Mouse (Mus musculus) midbrain, embryonic 10.5 days (tissue): ENCODE data around the gene Gpatch8. TPM values are rescaled to one million over a fixed set of nuclear protein-coding genes. Genes with fewer than 3 reads are reported as not detected.

ENCODE experiments used
- DNase-seq: peaks from one replicate; pipeline ENCODE4 v3.0.0-alpha.2; 2017; ENCODE audit warnings: low spot score
- H3K27ac ChIP-seq: fragments of 300-500 bp; sonication (generic); replicated peaks from 2 replicates; pipeline ENCODE4 v1.5.1; 2016; ENCODE audit warnings: mild to moderate bottlenecking
- H3K27me3 ChIP-seq: fragments of 300-500 bp; sonication (generic); 2 replicates; pipeline ENCODE4 v1.6.1; 2016; ENCODE audit warnings: low read depth, mild to moderate bottlenecking; ENCODE audit not compliant: poor library complexity, severe bottlenecking
- H3K36me3 ChIP-seq: fragments of 300-500 bp; sonication (generic); 2 replicates; pipeline ENCODE4 v1.6.1; 2016; ENCODE audit warnings: mild to moderate bottlenecking, moderate library complexity
- H3K4me1 ChIP-seq: fragments of 300-500 bp; sonication (generic); 2 replicates; pipeline ENCODE4 v1.6.1; 2016
- H3K4me3 ChIP-seq: fragments of 300-500 bp; sonication (generic); 2 replicates; pipeline ENCODE4 v1.5.1; 2016; ENCODE audit warnings: mild to moderate bottlenecking, moderate library complexity
- H3K9me3 ChIP-seq: fragments of 300-500 bp; sonication (generic); replicated peaks from 2 replicates; pipeline ENCODE4 v1.6.1; 2016; ENCODE audit warnings: mild to moderate bottlenecking
- WGBS: fragments of 180-500 bp; shearing (Covaris S2); methylation state at CpG from one replicate; pipeline ENCODE4 v1.1.7; 2016; 5-methylcytosine and 5-hydroxymethylcytosine counted together
- polyA plus RNA-seq: library from polyadenylated mRNA; unstranded; fragments of >200 nt; fragmentation: Nextera tagmentation; extraction: Ambion mirVana; gene quantifications from 2 replicates; pipeline ENCODE4 v1.2.1, GENCODE M21; 2016

The Gpatch8 gene
- polyA plus RNA-seq, 1 experiment from 2014 or later = 65.5 TPM

GRCm38 (mm10) chr11:102480897-102481296 lies 75.3 kb downstream of the Gpatch8 start:
- Histone ChIP-seq H3K27me3 (no peaks in the 10 kb centered on the region), H3K4me1 (no peaks in the 10 kb centered on the region), H3K36me3 (peaks cover 90% of the 10 kb centered on the region), H3K27ac (no peak overlapping the region), H3K4me3 (no peak overlapping the region), H3K9me3 (no peaks in the 10 kb centered on the region)
- no peak for DNase-seq
- WGBS = 86% methylated on average over 4 of the region's 4 CpGs

DNA sequence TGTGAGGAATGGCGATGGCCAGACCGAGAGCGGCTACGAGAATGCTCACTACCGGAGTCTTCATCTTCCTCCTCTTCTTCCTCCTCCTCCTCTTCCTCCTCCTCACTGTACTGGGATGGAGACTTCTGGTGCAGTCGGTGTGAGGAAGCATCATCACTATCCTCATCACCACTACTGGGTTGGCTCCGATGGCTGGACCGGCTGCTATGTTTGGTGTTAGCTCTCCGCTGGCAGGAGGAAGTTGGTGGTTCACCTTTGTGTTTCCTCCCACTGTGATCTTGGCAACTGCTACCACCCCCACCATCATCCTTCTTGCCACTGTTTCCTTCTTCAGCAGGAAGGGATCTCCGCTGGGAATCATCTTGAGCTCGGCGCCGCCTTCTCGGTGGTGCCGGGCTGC lies 76.1 kb downstream of the Gpatch8 start:
- Histone ChIP-seq H3K36me3 (peaks cover 89% of the 10 kb centered on the region), H3K27me3 (no peaks in the 10 kb centered on the region), H3K9me3 (no peaks in the 10 kb centered on the region), H3K4me3 (no peak overlapping the region), H3K4me1 (no peaks in the 10 kb centered on the region), H3K27ac (no peak overlapping the region)
- DNase-seq = no peak
- 92% methylated on average over 15 of the region's 15 CpGs for WGBS

DNA sequence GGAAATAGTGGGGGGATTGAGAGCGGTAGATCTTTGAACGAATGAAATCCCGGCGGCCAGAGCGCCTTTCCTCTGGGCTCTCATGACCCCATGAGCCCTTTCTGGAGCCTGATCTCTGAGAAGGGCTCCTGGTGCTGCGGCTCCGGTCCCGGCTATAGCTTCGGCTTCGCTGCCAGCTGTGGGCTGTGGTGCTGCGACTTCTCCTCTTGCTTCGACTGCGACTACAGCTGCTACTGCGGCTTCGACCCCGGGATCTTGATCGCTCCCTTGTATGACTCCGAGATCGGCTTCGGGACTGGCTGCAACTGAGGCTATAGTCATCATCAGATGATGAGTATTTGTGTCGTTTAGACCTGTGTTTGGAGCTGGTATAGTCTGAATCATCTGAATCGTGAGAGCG lies 76.6 kb downstream of the Gpatch8 start:
- no peak overlapping the region for H3K27ac ChIP-seq
- H3K4me1 ChIP-seq = no peaks in the 10 kb centered on the region
- H3K36me3 ChIP-seq = peaks cover 89% of the 10 kb centered on the region
- H3K4me3 ChIP-seq = no peak overlapping the region
- WGBS = 96% methylated on average over 23 of the region's 23 CpGs
- H3K27me3 ChIP-seq = no peaks in the 10 kb centered on the region
- H3K9me3 ChIP-seq = no peaks in the 10 kb centered on the region
- DNase-seq = no peak

GRCm38 (mm10) chr11:102478671-102479070 lies 77.5 kb downstream of the Gpatch8 start:
- Histone ChIP-seq H3K4me3 (no peak overlapping the region), H3K4me1 (no peaks in the 10 kb centered on the region), H3K27me3 (no peaks in the 10 kb centered on the region), H3K27ac (no peak overlapping the region), H3K9me3 (no peaks in the 10 kb centered on the region), H3K36me3 (peaks cover 86% of the 10 kb centered on the region)
- DNase-seq = no peak
- 91% methylated on average over 3 of the region's 3 CpGs for WGBS

DNA sequence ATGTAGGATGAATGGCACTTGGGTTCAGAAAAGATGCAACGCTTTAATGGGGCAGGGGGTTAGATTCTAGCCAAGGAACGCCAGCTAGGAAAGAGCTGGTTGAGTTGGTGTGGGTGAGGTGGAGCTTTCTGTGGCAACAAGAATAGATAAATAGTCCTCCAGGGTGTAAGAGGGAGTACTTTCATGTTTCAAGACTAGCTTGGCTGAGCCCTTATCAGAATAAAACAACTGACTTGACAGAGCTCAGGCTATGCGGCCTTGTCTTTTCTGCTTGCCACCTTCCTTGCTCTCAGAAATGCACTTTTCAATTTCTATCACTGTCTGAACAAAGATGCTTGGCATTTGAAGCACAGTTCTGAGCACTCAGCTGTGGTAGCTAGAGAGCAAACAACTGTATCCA lies 81.2 kb downstream of the Gpatch8 start:
- Histone ChIP-seq H3K36me3 (peaks cover 53% of the 10 kb centered on the region), H3K4me1 (no peaks in the 10 kb centered on the region; the same call in 1 of the 2 replicates), H3K9me3 (no peaks in the 10 kb centered on the region), H3K27ac (no peak overlapping the region), H3K4me3 (no peak overlapping the region), H3K27me3 (0 out of 2 replicates have a peak, but pooled peaks cover 5% of the 10 kb centered on the region)
- DNase-seq = no peak
- 91% methylated on average over 3 of the region's 3 CpGs for WGBS

DNA sequence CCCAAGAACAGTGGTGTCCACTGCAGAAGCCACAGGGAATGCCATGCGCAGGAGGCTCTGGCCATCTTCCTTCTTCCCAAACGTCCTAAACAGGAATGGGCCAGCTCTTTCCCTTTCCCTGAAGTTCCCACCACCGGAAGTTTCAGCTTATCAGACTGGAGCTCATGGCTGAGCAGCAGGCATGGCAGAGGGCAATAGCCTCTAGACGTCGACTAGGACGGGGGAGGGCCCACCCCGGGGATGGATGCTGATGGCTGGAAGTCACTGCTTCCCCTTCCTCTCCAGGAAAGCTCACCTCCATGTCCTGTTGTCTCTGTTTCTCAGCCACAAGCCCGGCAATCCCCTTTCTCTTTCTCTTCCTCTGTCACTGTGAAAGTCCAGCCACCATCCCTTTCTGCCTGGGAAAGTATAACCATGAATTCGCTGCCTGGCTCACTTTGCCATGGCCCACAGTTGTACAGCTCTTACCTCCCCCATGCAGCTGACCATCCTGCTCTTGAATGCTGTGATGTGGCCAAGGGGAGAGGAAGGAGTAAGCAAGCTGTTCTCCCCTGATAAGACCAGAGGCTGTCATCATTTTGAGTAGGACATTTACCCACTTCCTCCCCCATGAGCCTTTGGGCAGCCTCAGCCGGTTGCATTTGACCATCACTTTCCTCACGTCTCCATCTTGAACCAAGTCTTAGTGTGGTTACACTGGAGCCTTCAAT lies 86.4 kb downstream of the Gpatch8 start, which contains the start of gene Itga2b:
Gene Itga2b (minus strand): TSS at position 475 of the 710 bp plus-strand sequence.
- H3K4me3 ChIP-seq = no peak within 1 kb of the TSS
- WGBS = 63% methylated on average over 11 of the region's 11 CpGs
- no peaks in the 10 kb centered on the region for H3K9me3 ChIP-seq
- H3K27me3 ChIP-seq = peaks cover 54% of the 10 kb centered on the region
- no peak for DNase-seq
- peaks cover 7% of the 10 kb centered on the region for H3K36me3 ChIP-seq
- H3K4me1 ChIP-seq = peaks cover 29% of the 10 kb centered on the region
- no peak within 1 kb of the TSS for H3K27ac ChIP-seq

- H3K27ac ChIP-seq = peak overlapping the region; percentile 78
- H3K9me3 ChIP-seq = no peaks in the 10 kb centered on the region
- H3K27me3 ChIP-seq = peaks cover 62% of the 10 kb centered on the region
- H3K4me3 ChIP-seq = peak overlapping the region; percentile 60
- H3K4me1 ChIP-seq = peaks cover 29% of the 10 kb centered on the region
- peak; percentile 89 for DNase-seq
- H3K36me3 ChIP-seq = no peaks in the 10 kb centered on the region
- under 1% methylated on average over 37 of the region's 37 CpGs for WGBS
These were observed 89.1 kb downstream of the Gpatch8 start for GRCm38 (mm10) chr11:102467041-102467631.

- 8% methylated on average over 26 of the region's 26 CpGs for WGBS
- peak; percentile 55 for DNase-seq
- Histone ChIP-seq H3K27ac (0 out of 2 replicates have a peak overlapping the region, but pooled peaks have one; percentile 23), H3K27me3 (peaks cover 70% of the 10 kb centered on the region), H3K9me3 (no peaks in the 10 kb centered on the region), H3K4me1 (peaks cover 29% of the 10 kb centered on the region), H3K4me3 (peak overlapping the region; percentile 24; the same call in 1 of the 2 replicates), H3K36me3 (no peaks in the 10 kb centered on the region)
These were observed 90.3 kb downstream of the Gpatch8 start for GRCm38 (mm10) chr11:102465713-102466436.

DNA sequence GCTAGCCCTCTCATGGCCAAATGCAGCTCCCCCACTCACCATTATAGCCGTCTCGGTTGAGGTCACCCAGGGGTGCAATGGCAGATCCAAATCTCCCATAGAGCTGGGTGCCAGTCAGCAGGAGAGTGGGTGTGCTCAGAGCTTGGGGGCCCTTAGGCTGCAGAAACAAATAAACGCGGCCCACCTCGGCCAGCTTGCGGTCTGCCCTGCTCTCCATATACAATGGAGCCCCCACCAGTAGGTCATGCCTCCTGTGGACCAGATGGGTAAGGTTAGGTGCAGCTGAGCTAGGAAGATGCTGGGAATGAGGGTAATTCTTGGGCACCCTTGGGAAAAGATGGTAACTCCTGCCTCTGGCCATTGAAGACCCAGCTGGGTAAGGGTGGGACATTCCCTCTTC lies 91.3 kb downstream of the Gpatch8 start:
- H3K4me3 ChIP-seq = no peak overlapping the region
- H3K9me3 ChIP-seq = no peaks in the 10 kb centered on the region
- no peaks in the 10 kb centered on the region for H3K36me3 ChIP-seq
- H3K4me1 ChIP-seq = peaks cover 29% of the 10 kb centered on the region
- WGBS = 93% methylated on average over 6 of the region's 6 CpGs
- H3K27ac ChIP-seq = no peak overlapping the region
- peaks cover 71% of the 10 kb centered on the region for H3K27me3 ChIP-seq
- DNase-seq = no peak

GRCm38 (mm10) chr11:102461764-102462163 lies 94.4 kb downstream of the Gpatch8 start:
- 88% methylated on average over 3 of the region's 3 CpGs for WGBS

GRCm38 (mm10) chr11:102460541-102460940 lies 95.7 kb downstream of the Gpatch8 start:
- H3K4me1 ChIP-seq = peaks cover 21% of the 10 kb centered on the region
- DNase-seq = no peak
- 55% methylated on average over 16 of the region's 16 CpGs for WGBS
- H3K36me3 ChIP-seq = no peaks in the 10 kb centered on the region
- H3K9me3 ChIP-seq = no peaks in the 10 kb centered on the region
- peaks cover 63% of the 10 kb centered on the region for H3K27me3 ChIP-seq
- no peak overlapping the region for H3K4me3 ChIP-seq
- H3K27ac ChIP-seq = no peak overlapping the region

More at GRCm38 (mm10) chr11:102461764-102462163, 94.4 kb downstream of the Gpatch8 start:
- Histone ChIP-seq H3K4me3 (no peak overlapping the region), H3K27me3 (peaks cover 65% of the 10 kb centered on the region), H3K9me3 (no peaks in the 10 kb centered on the region), H3K4me1 (peaks cover 21% of the 10 kb centered on the region), H3K36me3 (no peaks in the 10 kb centered on the region), H3K27ac (no peak overlapping the region)
- no peak for DNase-seq

DNA sequence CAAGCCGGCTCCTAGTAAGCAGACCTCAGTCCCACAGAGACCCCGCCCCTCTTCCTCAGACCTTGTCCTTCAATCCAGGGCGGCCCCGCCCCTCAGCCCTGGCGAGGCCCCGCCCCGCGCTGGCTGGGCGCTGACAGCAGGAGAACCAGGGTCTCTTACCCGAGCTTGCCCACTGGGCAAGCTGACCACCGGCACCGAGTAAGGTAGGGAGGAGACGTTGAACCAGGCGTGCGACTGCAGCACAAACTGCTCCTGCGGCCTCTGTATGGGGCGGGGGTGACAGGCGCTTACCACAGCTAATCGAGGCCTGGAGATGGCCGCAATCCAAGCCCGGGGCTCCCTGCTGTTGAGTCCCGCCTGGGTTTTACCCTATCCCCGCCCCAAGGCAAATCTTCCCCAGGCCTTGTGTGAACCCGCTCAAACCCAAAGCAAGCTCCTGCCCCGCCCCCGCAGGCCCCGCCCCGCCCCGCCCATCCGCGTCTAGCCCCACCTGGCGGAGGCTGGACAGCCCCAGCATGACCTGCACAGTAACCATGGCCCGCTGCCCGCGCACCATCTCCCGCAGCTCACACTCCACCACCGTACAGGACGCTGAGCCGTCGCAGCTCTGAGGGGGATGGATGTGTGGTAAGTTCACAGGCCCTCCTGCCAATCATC lies 100.3 kb downstream of the Gpatch8 start:
- peaks cover 80% of the 10 kb centered on the region for H3K27me3 ChIP-seq

More for the DNA sequence above, 100.3 kb downstream of the Gpatch8 start:
- Histone ChIP-seq H3K36me3 (no peaks in the 10 kb centered on the region), H3K4me3 (peak overlapping the region; percentile 65), H3K27ac (peak overlapping the region; percentile 75), H3K9me3 (no peaks in the 10 kb centered on the region), H3K4me1 (peaks cover 32% of the 10 kb centered on the region)
- under 1% methylated on average over 40 of the region's 40 CpGs for WGBS
- DNase-seq = peak; percentile 84
